Mouse (Mus musculus) C2C12 (cell line): ENCODE measurements at regions not wholly inside any gene's neighbourhood (a gene's known extent, or its start where the extent isn't known, plus 50 kb on each side); places are given as distances from the start of the nearest gene placed in this dataset.

Experiments
- H3K27me3 ChIP-seq: one replicate; pipeline ENCODE4 v1.6.1; 2011; ENCODE audit not compliant: control insufficient read depth, insufficient read depth, insufficient read length
- H3K36me3 ChIP-seq: one replicate; pipeline ENCODE4 v1.6.1; 2011; ENCODE audit not compliant: control insufficient read depth, insufficient read depth
- H3K4me3 ChIP-seq: one replicate; pipeline ENCODE4 v1.5.1; 2011; ENCODE audit warnings: mild to moderate bottlenecking, control low read depth; ENCODE audit not compliant: poor library complexity, insufficient read depth, severe bottlenecking
- H3K79me2 ChIP-seq: one replicate; pipeline ENCODE4 v1.6.1; 2011; ENCODE audit not compliant: control insufficient read depth, insufficient read depth
- H3K79me3 ChIP-seq: one replicate; pipeline ENCODE4 v1.6.1; 2011; ENCODE audit warnings: low read depth, control low read depth
- H3ac ChIP-seq: one replicate; pipeline ENCODE3; 2011; ENCODE audit warnings: low read depth; ENCODE audit not compliant: control insufficient read depth, insufficient read length
- CEBPB ChIP-seq: IDR thresholded peaks from one replicate; pipeline ENCODE4 v1.6.1; 2011; ENCODE audit warnings: low read depth, mild to moderate bottlenecking, control low read depth, moderate library complexity
- CTCF ChIP-seq: IDR thresholded peaks from one replicate; pipeline ENCODE4 v1.5.1; 2011; ENCODE audit not compliant: control insufficient read depth, insufficient read depth, insufficient read length
- FOSL1 ChIP-seq: IDR thresholded peaks from one replicate; pipeline ENCODE4 v1.8.0; 2011; ENCODE audit warnings: mild to moderate bottlenecking, low read length; ENCODE audit not compliant: poor library complexity, insufficient read depth, severe bottlenecking
- MAX ChIP-seq: IDR thresholded peaks from one replicate; pipeline ENCODE4 v1.6.1; 2011; ENCODE audit warnings: mild to moderate bottlenecking, control low read depth
- MYOD1 ChIP-seq: IDR thresholded peaks from one replicate; pipeline ENCODE4 v1.6.1; 2011; ENCODE audit warnings: low read depth; ENCODE audit not compliant: control insufficient read depth, insufficient read length
- MYOG ChIP-seq: IDR thresholded peaks from one replicate; pipeline ENCODE4 v1.6.1; 2011; ENCODE audit not compliant: control insufficient read depth, insufficient read length; ENCODE audit errors: extremely low read depth
- USF1 ChIP-seq: IDR thresholded peaks from one replicate; pipeline ENCODE4 v1.6.1; 2011; ENCODE audit warnings: low read depth, mild to moderate bottlenecking, control low read depth, moderate library complexity

- peaks cover 19% of the 10 kb centered on the region for H3K27me3 ChIP-seq
- H3K79me2 ChIP-seq = no peaks in the 10 kb centered on the region
- no peak overlapping the region for H3K4me3 ChIP-seq
- H3ac ChIP-seq = no peak overlapping the region
- TF ChIP-seq CEBPB = no peak
- no peak for TF ChIP-seq FOSL1
- TF ChIP-seq MYOD1 = no peak
- TF ChIP-seq CTCF = no peak
- TF ChIP-seq USF1 = no peak
- TF ChIP-seq MAX = no peak
- TF ChIP-seq MYOG = no peak
- H3K36me3 ChIP-seq = no peaks in the 10 kb centered on the region
- H3K79me3 ChIP-seq = no peaks in the 10 kb centered on the region
Observed at GRCm38 (mm10) chr2:18607088-18607487, 65.1 kb upstream of the Commd3 start.

GRCm38 (mm10) chr2:18592221-18592620, 80.0 kb upstream of the Commd3 start:
- Histone ChIP-seq H3K79me2 (no peaks in the 10 kb centered on the region), H3ac (no peak overlapping the region), H3K27me3 (no peaks in the 10 kb centered on the region), H3K36me3 (no peaks in the 10 kb centered on the region), H3K4me3 (no peak overlapping the region), H3K79me3 (no peaks in the 10 kb centered on the region)
- no peak for TF ChIP-seq MYOD1
- TF ChIP-seq FOSL1 = no peak
- no peak for TF ChIP-seq MYOG
- TF ChIP-seq CTCF = no peak
- TF ChIP-seq USF1 = no peak
- TF ChIP-seq MAX = no peak
- TF ChIP-seq CEBPB = no peak

- no peaks in the 10 kb centered on the region for H3K79me2 ChIP-seq
- H3ac ChIP-seq = no peak overlapping the region
Observed at GRCm38 (mm10) chr2:18588232-18588631, 84.0 kb upstream of the Commd3 start.

GRCm38 (mm10) chr2:18587746-18588231, 84.4 kb upstream of the Commd3 start:
- peak overlapping the region; percentile 39 for H3K4me3 ChIP-seq

More at GRCm38 (mm10) chr2:18588232-18588631, 84.0 kb upstream of the Commd3 start:
- TF ChIP-seq MYOD1 (no peak), USF1 (no peak), FOSL1 (no peak), MAX (no peak), CTCF (no peak), MYOG (no peak), CEBPB (no peak)
- no peaks in the 10 kb centered on the region for H3K79me3 ChIP-seq
- no peaks in the 10 kb centered on the region for H3K36me3 ChIP-seq
- no peaks in the 10 kb centered on the region for H3K27me3 ChIP-seq
- peak overlapping the region; percentile 39 for H3K4me3 ChIP-seq

GRCm38 (mm10) chr2:18586925-18587724, 85.1 kb upstream of the Commd3 start:
- Histone ChIP-seq H3K4me3 (peak overlapping the region; percentile 39), H3K79me2 (no peaks in the 10 kb centered on the region), H3K79me3 (no peaks in the 10 kb centered on the region), H3K36me3 (no peaks in the 10 kb centered on the region), H3K27me3 (no peaks in the 10 kb centered on the region), H3ac (peak overlapping the region; percentile 56)
- TF ChIP-seq CEBPB (peak; percentile 53), MAX (no peak)

More at GRCm38 (mm10) chr2:18587746-18588231, 84.4 kb upstream of the Commd3 start:
- no peaks in the 10 kb centered on the region for H3K79me3 ChIP-seq
- no peaks in the 10 kb centered on the region for H3K27me3 ChIP-seq
- TF ChIP-seq FOSL1 (no peak), MYOG (no peak), USF1 (no peak), CTCF (no peak), CEBPB (no peak), MYOD1 (no peak), MAX (no peak)
- no peaks in the 10 kb centered on the region for H3K79me2 ChIP-seq
- H3ac ChIP-seq = peak overlapping the region; percentile 56
- H3K36me3 ChIP-seq = no peaks in the 10 kb centered on the region
